26 mouse cellular contexts compared by ENCODE assay signal in the genomic region with DNA sequence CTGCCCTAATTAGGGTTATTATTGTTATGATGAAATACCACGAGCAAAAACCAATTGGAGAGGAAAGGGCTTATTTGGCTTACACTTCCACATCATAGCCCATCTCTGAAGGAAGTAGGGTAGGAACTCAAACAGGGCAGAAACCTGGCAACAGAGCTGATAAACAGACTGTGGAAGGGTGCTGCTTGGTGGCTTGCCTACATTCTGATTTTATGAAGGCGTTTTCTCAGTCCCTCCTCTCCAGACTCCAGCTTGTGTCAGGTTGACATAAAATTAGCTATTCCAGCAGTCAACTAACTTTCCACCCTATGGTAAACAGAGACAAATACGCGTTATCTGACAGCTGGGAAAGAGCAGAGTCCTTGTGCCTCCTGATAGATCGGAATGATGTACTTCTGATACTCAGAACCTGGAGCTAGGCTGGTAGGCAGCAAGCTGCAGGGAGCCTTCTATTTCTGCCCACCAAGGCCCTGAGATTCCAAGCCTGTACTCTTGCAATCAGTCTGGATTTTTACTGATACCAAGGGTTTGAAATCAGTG. TPM values are rescaled to one million over a fixed set of nuclear protein-coding genes. Genes with fewer than 3 reads are reported as not detected.
DNase-seq lines count a peak whose midpoint lies in the region; ATAC-seq lines count a peak whose summit lies in the region.
"Had no signal": no experiment of that assay in that cellular context is flagged by ENCODE, and none has a peak within 500 bp of the region (broad histone marks: within the 10 kb centered on the region; RNA-seq: fewer than 3 reads in every experiment).

No protein-coding gene starts in this region.

- no peaks in the 10 kb centered on the region for H3K36me3 ChIP-seq in embryonic facial prominence, embryonic 13.5 days
- no peaks in the 10 kb centered on the region for H3K36me3 ChIP-seq in embryonic facial prominence, embryonic 10.5 days (replicated peaks)
- no peaks in the 10 kb centered on the region for H3K36me3 ChIP-seq in neural tube, embryonic 13.5 days
- H3K36me3 ChIP-seq in heart, embryonic 11.5 days (ENCODE audit: control insufficient read depth, insufficient read depth, low read length), result no peaks in the 10 kb centered on the region
- H3K36me3 ChIP-seq: embryonic facial prominence, embryonic 15.5 days; forebrain, embryonic 10.5 days; heart, embryonic 12.5 days had no signal

- no peak overlapping the region for H3K9ac ChIP-seq in embryonic facial prominence, embryonic 13.5 days
- H3K9ac ChIP-seq in neural tube, embryonic 13.5 days, result 0 out of 2 replicates have a peak overlapping the region, but pooled peaks have one; percentile 88
- no peak overlapping the region for H3K9ac ChIP-seq in heart, embryonic 11.5 days (ENCODE audit: low read depth, low read length)

- peaks cover 24% of the 10 kb centered on the region for H3K4me1 ChIP-seq in embryonic facial prominence, embryonic 13.5 days
- H3K4me1 ChIP-seq in embryonic facial prominence, embryonic 10.5 days, result peaks cover 13% of the 10 kb centered on the region
- peaks cover 12% of the 10 kb centered on the region for H3K4me1 ChIP-seq in neural tube, embryonic 13.5 days (replicated peaks)
- H3K4me1 ChIP-seq in heart, embryonic 11.5 days (ENCODE audit: control insufficient read depth, insufficient read depth, low read length), result peaks cover 18% of the 10 kb centered on the region

- 68% methylated on average over 5 of the region's 5 CpGs for WGBS in embryonic facial prominence, embryonic 13.5 days
- WGBS in embryonic facial prominence, embryonic 10.5 days, result 76% methylated on average over 5 of the region's 5 CpGs
- WGBS in neural tube, embryonic 13.5 days, result 84% methylated on average over 5 of the region's 5 CpGs
- 63% methylated on average over 5 of the region's 5 CpGs for WGBS in heart, embryonic 11.5 days (ENCODE audit: insufficient replicate concordance)

- no peak for DNase-seq in embryonic facial prominence, embryonic 10.5 days (ENCODE audit: low spot score)
- peak; percentile 15 to 67 for DNase-seq in left cerebral cortex, postnatal 25 days (ENCODE audit: low spot score in 2 of 2)
- DNase-seq in left cerebral cortex, adult 11 months (ENCODE audit: low spot score), result no peak
- no peak for DNase-seq in neural tube, embryonic 10.5 days (ENCODE audit: extremely low spot score, low spot score)
- DNase-seq: adrenal gland, postnatal 25 days; cerebellum, adult 2 months; gastrocnemius, postnatal 36 days; kidney, adult 11 months; right cerebral cortex, postnatal 25 days; thymus, postnatal 14 days had no signal

- no peak overlapping the region for H3K4me3 ChIP-seq in embryonic facial prominence, embryonic 13.5 days
- H3K4me3 ChIP-seq in embryonic facial prominence, embryonic 10.5 days, result no peak overlapping the region
- no peak overlapping the region for H3K4me3 ChIP-seq in neural tube, embryonic 13.5 days
- H3K4me3 ChIP-seq in heart, embryonic 11.5 days (ENCODE audit: low read depth, low read length), result no peak overlapping the region

- H3K27ac ChIP-seq in embryonic facial prominence, embryonic 13.5 days, result no peak overlapping the region
- H3K27ac ChIP-seq in embryonic facial prominence, embryonic 10.5 days (replicated peaks), result no peak overlapping the region
- no peak overlapping the region for H3K27ac ChIP-seq in neural tube, embryonic 13.5 days (replicated peaks)
- no peak overlapping the region for H3K27ac ChIP-seq in heart, embryonic 11.5 days (ENCODE audit: low read depth, low read length)

- no peaks in the 10 kb centered on the region for H3K27me3 ChIP-seq in embryonic facial prominence, embryonic 13.5 days
- 0 out of 2 replicates have a peak, but pooled peaks cover 5% of the 10 kb centered on the region for H3K27me3 ChIP-seq in embryonic facial prominence, embryonic 10.5 days (replicated peaks; ENCODE audit: low read depth, poor library complexity, severe bottlenecking)
- no peaks in the 10 kb centered on the region for H3K27me3 ChIP-seq in neural tube, embryonic 13.5 days
- no peaks in the 10 kb centered on the region for H3K27me3 ChIP-seq in heart, embryonic 11.5 days (ENCODE audit: control insufficient read depth, insufficient read depth, low read length)
- H3K27me3 ChIP-seq: embryonic facial prominence, embryonic 15.5 days; heart, embryonic 12.5 days; Patski had no signal

- 0 out of 2 replicates have a peak overlapping the region, but pooled peaks have one; percentile 86 for H3K4me2 ChIP-seq in embryonic facial prominence, embryonic 13.5 days
- no peak overlapping the region for H3K4me2 ChIP-seq in neural tube, embryonic 13.5 days
- H3K4me2 ChIP-seq in heart, embryonic 11.5 days, result no peak overlapping the region

- intact Hi-C loops in left cerebral cortex, postnatal 25 days (cut with DNase I), result no loop called here

- H3K9me3 ChIP-seq in embryonic facial prominence, embryonic 13.5 days, result no peaks in the 10 kb centered on the region
- H3K9me3 ChIP-seq in embryonic facial prominence, embryonic 10.5 days, result no peaks in the 10 kb centered on the region
- no peaks in the 10 kb centered on the region for H3K9me3 ChIP-seq in neural tube, embryonic 13.5 days
- no peaks in the 10 kb centered on the region for H3K9me3 ChIP-seq in heart, embryonic 11.5 days (replicated peaks; ENCODE audit: control insufficient read depth, low read length)
- H3K9me3 ChIP-seq: embryonic facial prominence, embryonic 15.5 days; forebrain, embryonic 10.5 days; heart, embryonic 12.5 days had no signal

- ATAC-seq in embryonic facial prominence, embryonic 13.5 days (ENCODE audit: insufficient number of reproducible peaks, insufficient read depth, low FRiP score, low TSS enrichment, low read depth), result no peak
- no peak for ATAC-seq in neural tube, embryonic 13.5 days (ENCODE audit: low read depth)
- no peak for ATAC-seq in heart, embryonic 11.5 days (replicated peaks; ENCODE audit: insufficient number of reproducible peaks, low FRiP score, low TSS enrichment)
- ATAC-seq: Patski had no signal

RNA-seq across cellular contexts. Expression of a gene that starts 1.2 kb away (rescaled TPM):
- polyA plus RNA-seq in embryonic facial prominence, embryonic 13.5 days (2015; fragmentation: Nextera tagmentation; extraction: Ambion mirVana), result 99.4 and 119 TPM in 2 replicates
- polyA plus RNA-seq in embryonic facial prominence, embryonic 10.5 days (2016; fragmentation: Nextera tagmentation; extraction: Ambion mirVana), result 36.6 and 40.1 TPM in 2 replicates
- total RNA-seq in left cerebral cortex, postnatal 25 days (2021), result 100 to 1,000 TPM; 115 to 120 TPM
- 69.1 and 73.4 TPM in 2 replicates for polyA plus RNA-seq in neural tube, embryonic 13.5 days (2015; fragmentation: Nextera tagmentation; extraction: Ambion mirVana)
- polyA plus RNA-seq in heart, embryonic 11.5 days (2014; fragmentation: Nextera tagmentation; extraction: Ambion mirVana), result 67.7 and 75.4 TPM in 2 replicates

RNA-seq across cellular contexts. Expression of a gene that starts 48.2 kb away (rescaled TPM):
- 87.6 and 91.1 TPM in 2 replicates for polyA plus RNA-seq in embryonic facial prominence, embryonic 13.5 days (2015; fragmentation: Nextera tagmentation; extraction: Ambion mirVana)
- 88.1 and 92.5 TPM in 2 replicates for polyA plus RNA-seq in embryonic facial prominence, embryonic 10.5 days (2016; fragmentation: Nextera tagmentation; extraction: Ambion mirVana)
- 10 to 100 TPM; 58.1 to 61.8 TPM for total RNA-seq in left cerebral cortex, postnatal 25 days (2021)
- polyA plus RNA-seq in neural tube, embryonic 13.5 days (2015; fragmentation: Nextera tagmentation; extraction: Ambion mirVana), result 78.5 and 87.4 TPM in 2 replicates
- 43.5 and 54.0 TPM in 2 replicates for polyA plus RNA-seq in heart, embryonic 11.5 days (2014; fragmentation: Nextera tagmentation; extraction: Ambion mirVana)

RNA-seq across cellular contexts. Expression of a gene that starts 54.2 kb away (rescaled TPM):
- polyA plus RNA-seq in embryonic facial prominence, embryonic 13.5 days (2015; fragmentation: Nextera tagmentation; extraction: Ambion mirVana), result not detected in 2 replicates
- 0.19 TPM in 1 of 2 replicates, not detected in the other for polyA plus RNA-seq in embryonic facial prominence, embryonic 10.5 days (2016; fragmentation: Nextera tagmentation; extraction: Ambion mirVana)
- under 1 TPM; 0.62 to 0.85 TPM for total RNA-seq in left cerebral cortex, postnatal 25 days (2021)
- polyA plus RNA-seq in neural tube, embryonic 13.5 days (2015; fragmentation: Nextera tagmentation; extraction: Ambion mirVana), result 0.39 TPM in 1 of 2 replicates, not detected in the other
- 0.53 TPM in 1 of 2 replicates, not detected in the other for polyA plus RNA-seq in heart, embryonic 11.5 days (2014; fragmentation: Nextera tagmentation; extraction: Ambion mirVana)
- total RNA-seq: gastrocnemius, postnatal 36 days; heart, postnatal 25 days; hindbrain, postnatal 0 days; left cerebral cortex, postnatal 14 days; megakaryocyte-erythroid progenitor cell, adult 5-6 weeks had no signal
- polyA plus RNA-seq: kidney, postnatal 0 days; liver, embryonic 16.5 days; myocyte; stomach, postnatal 0 days had no signal

RNA-seq across cellular contexts. Expression of a gene that starts 57.9 kb away (rescaled TPM):
- polyA plus RNA-seq in embryonic facial prominence, embryonic 13.5 days (2015; fragmentation: Nextera tagmentation; extraction: Ambion mirVana), result not detected in 2 replicates
- not detected in 2 replicates for polyA plus RNA-seq in embryonic facial prominence, embryonic 10.5 days (2016; fragmentation: Nextera tagmentation; extraction: Ambion mirVana)
- total RNA-seq in left cerebral cortex, postnatal 25 days (2021), result not detected
- polyA plus RNA-seq in neural tube, embryonic 13.5 days (2015; fragmentation: Nextera tagmentation; extraction: Ambion mirVana), result not detected in 2 replicates
- polyA plus RNA-seq in heart, embryonic 11.5 days (2014; fragmentation: Nextera tagmentation; extraction: Ambion mirVana), result not detected in 2 replicates
- total RNA-seq: adrenal gland, postnatal 25 days; gastrocnemius, postnatal 36 days; heart, postnatal 25 days; hindbrain, postnatal 0 days; layer of hippocampus, adult 8-10 months; left cerebral cortex, postnatal 14 days; megakaryocyte-erythroid progenitor cell, adult 5-6 weeks had no signal
- polyA plus RNA-seq: cerebellum, adult 2 months; forebrain, embryonic 10.5 days; heart, embryonic 12.5 days; hindbrain, postnatal 0 days; kidney, postnatal 0 days; liver, embryonic 16.5 days; myocyte; Patski; stomach, postnatal 0 days had no signal

Comparison
In these comparisons a context has a peak if more than half of its experiments do, and no peak if none do; other contexts are left out.
1. DNase-seq: peak in left cerebral cortex, postnatal 25 days (2 of 2); none in embryonic facial prominence, embryonic 10.5 days (single experiment), left cerebral cortex, adult 11 months (single experiment) and neural tube, embryonic 10.5 days (single experiment).